Mouse (Mus musculus): ENCODE measurements around the gene Olfr203. TPM values are rescaled to one million over a fixed set of nuclear protein-coding genes. Genes with fewer than 3 reads are reported as not detected.
"Not testable (repeated sequence)": the region's sequence is repeated elsewhere in the genome, so short reads cannot be mapped to it uniquely, and the experiment has no call there.

Olfr203 gene
- total and polyA plus RNA-seq, 2 experiments from 2014 or later = not detected

- Histone ChIP-seq H3K4me2 (ENCODE audit: low read depth, low read length, poor library complexity, severe bottlenecking) (no peak within 1 kb of the TSS), H3K9ac (replicated peaks; ENCODE audit: low read length, poor library complexity, severe bottlenecking) (no peak within 1 kb of the TSS), H3K36me3 (ENCODE audit: insufficient read depth, low read length) (no peaks in the 10 kb centered on the region), H3K9me3 (ENCODE audit: low read length) (no peaks in the 10 kb centered on the region), H3K4me1 (ENCODE audit: insufficient read depth, low read length) (no peaks in the 10 kb centered on the region), H3K27ac (ENCODE audit: low read depth, low read length) (no peak within 1 kb of the TSS), H3K4me3 (ENCODE audit: low read depth, low read length) (no peak within 1 kb of the TSS), H3K27me3 (ENCODE audit: insufficient read depth, low read length) (no peaks in the 10 kb centered on the region)
- TF ChIP-seq CTCF (IDR thresholded peaks at IDR 0.05) = no peak
- ATAC-seq (ENCODE audit: low FRiP score) (no peak), DNase-seq (ENCODE audit: low spot score) (no peak)
- WGBS = 81% methylated on average over 1 of the region's 1 CpGs
These were observed 12.0 kb upstream of the Olfr203 start, which contains the start of gene Olfr202 for GRCm38 (mm10) chr16:59286693-59287092. TSS of gene Olfr202 (minus strand) at chr16:59286793.

GRCm38 (mm10) chr16:59287576-59287975 is 11.1 kb upstream of the Olfr203 start:
- DNase-seq (ENCODE audit: low spot score); H3K36me3 ChIP-seq (ENCODE audit: insufficient read depth, low read length); H3K9ac ChIP-seq (replicated peaks; ENCODE audit: low read length, poor library complexity, severe bottlenecking); H3K9me3 ChIP-seq (ENCODE audit: low read length); ATAC-seq (ENCODE audit: low FRiP score); H3K27me3 ChIP-seq (ENCODE audit: insufficient read depth, low read length); H3K4me3 ChIP-seq (ENCODE audit: low read depth, low read length); H3K27ac ChIP-seq (ENCODE audit: low read depth, low read length); H3K4me1 ChIP-seq (ENCODE audit: insufficient read depth, low read length); H3K4me2 ChIP-seq (ENCODE audit: low read depth, low read length, poor library complexity, severe bottlenecking): not testable (repeated sequence)
- 84% methylated on average over 9 of the region's 9 CpGs for WGBS

- Histone ChIP-seq H3K27me3 (ENCODE audit: insufficient read depth, low read length) (no peaks in the 10 kb centered on the region), H3K4me2 (ENCODE audit: low read depth, low read length, poor library complexity, severe bottlenecking) (no peak within 1 kb of the TSS), H3K4me3 (ENCODE audit: low read depth, low read length) (no peak within 1 kb of the TSS), H3K9ac (replicated peaks; ENCODE audit: low read length, poor library complexity, severe bottlenecking) (no peak within 1 kb of the TSS), H3K4me1 (ENCODE audit: insufficient read depth, low read length) (no peaks in the 10 kb centered on the region), H3K36me3 (ENCODE audit: insufficient read depth, low read length) (no peaks in the 10 kb centered on the region), H3K9me3 (ENCODE audit: low read length) (no peaks in the 10 kb centered on the region), H3K27ac (ENCODE audit: low read depth, low read length) (no peak within 1 kb of the TSS)
- TF ChIP-seq CTCF (IDR thresholded peaks at IDR 0.05) = no peak
- no peak for ATAC-seq (ENCODE audit: low FRiP score)
- no peak for DNase-seq (ENCODE audit: low spot score)
These were observed 19.5 kb downstream of the Olfr203 start, which contains the start of gene Olfr204 for GRCm38 (mm10) chr16:59318148-59318547. TSS of gene Olfr204 (minus strand) at chr16:59318248.

GRCm38 (mm10) chr16:59323262-59323661 is 24.6 kb downstream of the Olfr203 start:
- 77% methylated on average over 1 of the region's 1 CpGs for WGBS
- ATAC-seq (ENCODE audit: low FRiP score); H3K4me3 ChIP-seq (ENCODE audit: low read depth, low read length); H3K9me3 ChIP-seq (ENCODE audit: low read length); H3K27ac ChIP-seq (ENCODE audit: low read depth, low read length); H3K9ac ChIP-seq (replicated peaks; ENCODE audit: low read length, poor library complexity, severe bottlenecking); DNase-seq (ENCODE audit: low spot score); H3K36me3 ChIP-seq (ENCODE audit: insufficient read depth, low read length); H3K4me1 ChIP-seq (ENCODE audit: insufficient read depth, low read length); H3K27me3 ChIP-seq (ENCODE audit: insufficient read depth, low read length); H3K4me2 ChIP-seq (ENCODE audit: low read depth, low read length, poor library complexity, severe bottlenecking): not testable (repeated sequence)

GRCm38 (mm10) chr16:59331038-59331437 is 32.4 kb downstream of the Olfr203 start, which contains the start of gene Olfr205:
TSS of gene Olfr205 (minus strand) at chr16:59331138.
- Histone ChIP-seq H3K27me3 (ENCODE audit: insufficient read depth, low read length) (no peaks in the 10 kb centered on the region), H3K4me2 (ENCODE audit: low read depth, low read length, poor library complexity, severe bottlenecking) (no peak within 1 kb of the TSS), H3K4me3 (ENCODE audit: low read depth, low read length) (no peak within 1 kb of the TSS), H3K27ac (ENCODE audit: low read depth, low read length) (no peak within 1 kb of the TSS), H3K9me3 (ENCODE audit: low read length) (no peaks in the 10 kb centered on the region), H3K4me1 (ENCODE audit: insufficient read depth, low read length) (no peaks in the 10 kb centered on the region), H3K9ac (replicated peaks; ENCODE audit: low read length, poor library complexity, severe bottlenecking) (no peak within 1 kb of the TSS), H3K36me3 (ENCODE audit: insufficient read depth, low read length) (no peaks in the 10 kb centered on the region)
- TF ChIP-seq CTCF (IDR thresholded peaks at IDR 0.05) = no peak
- ATAC-seq (ENCODE audit: low FRiP score) = no peak
- no peak for DNase-seq (ENCODE audit: low spot score)

GRCm38 (mm10) chr16:59349146-59349545 is 50.5 kb downstream of the Olfr203 start, which contains the start of gene Olfr206:
TSS of gene Olfr206 (minus strand) at chr16:59349246.
- H3K4me1 ChIP-seq (ENCODE audit: insufficient read depth, low read length) = no peaks in the 10 kb centered on the region
- WGBS = 85% methylated on average over 1 of the region's 1 CpGs
- DNase-seq (ENCODE audit: low spot score) = no peak

More at GRCm38 (mm10) chr16:59349146-59349545, 50.5 kb downstream of the Olfr203 start, which contains the start of gene Olfr206:
- TF ChIP-seq CTCF (IDR thresholded peaks at IDR 0.05) = no peak
- Histone ChIP-seq H3K9me3 (ENCODE audit: low read length) (no peaks in the 10 kb centered on the region), H3K4me3 (ENCODE audit: low read depth, low read length) (no peak within 1 kb of the TSS), H3K36me3 (ENCODE audit: insufficient read depth, low read length) (no peaks in the 10 kb centered on the region), H3K27ac (ENCODE audit: low read depth, low read length) (no peak within 1 kb of the TSS), H3K9ac (replicated peaks; ENCODE audit: low read length, poor library complexity, severe bottlenecking) (no peak within 1 kb of the TSS), H3K27me3 (ENCODE audit: insufficient read depth, low read length) (no peaks in the 10 kb centered on the region), H3K4me2 (ENCODE audit: low read depth, low read length, poor library complexity, severe bottlenecking) (no peak within 1 kb of the TSS)
- no peak for ATAC-seq (ENCODE audit: low FRiP score)

Other genes starting within 250 kb of the Olfr203 start
- gene Olfr190, start 220.9 kb upstream of the Olfr203 start, total RNA-seq (2014; rRNA removed) = not detected in 2 replicates
- not detected in 2 replicates for gene Olfr190, start 220.9 kb upstream of the Olfr203 start, polyA plus RNA-seq (2015; fragmentation: Nextera tagmentation; extraction: Ambion mirVana)
- not detected in 2 replicates for gene Olfr191, start 209.1 kb upstream of the Olfr203 start, total RNA-seq (2014; rRNA removed)
- gene Olfr191, start 209.1 kb upstream of the Olfr203 start, polyA plus RNA-seq (2015; fragmentation: Nextera tagmentation; extraction: Ambion mirVana) = not detected in 2 replicates
- gene Olfr193, start 187.0 kb upstream of the Olfr203 start, total RNA-seq (2014; rRNA removed) = not detected in 2 replicates
- not detected in 2 replicates for gene Olfr193, start 187.0 kb upstream of the Olfr203 start, polyA plus RNA-seq (2015; fragmentation: Nextera tagmentation; extraction: Ambion mirVana)
- not detected in 2 replicates for gene Olfr194, start 177.8 kb upstream of the Olfr203 start, total RNA-seq (2014; rRNA removed)
- gene Olfr194, start 177.8 kb upstream of the Olfr203 start, polyA plus RNA-seq (2015; fragmentation: Nextera tagmentation; extraction: Ambion mirVana) = not detected in 2 replicates
- gene Olfr195, start 151.8 kb upstream of the Olfr203 start, total RNA-seq (2014; rRNA removed) = not detected in 2 replicates
- gene Olfr195, start 151.8 kb upstream of the Olfr203 start, polyA plus RNA-seq (2015; fragmentation: Nextera tagmentation; extraction: Ambion mirVana) = not detected in 2 replicates
- gene Olfr196, start 128.4 kb upstream of the Olfr203 start, total RNA-seq (2014; rRNA removed) = not detected in 2 replicates
- not detected in 2 replicates for gene Olfr196, start 128.4 kb upstream of the Olfr203 start, polyA plus RNA-seq (2015; fragmentation: Nextera tagmentation; extraction: Ambion mirVana)
- not detected in 2 replicates for gene Olfr198, start 95.3 kb upstream of the Olfr203 start, total RNA-seq (2014; rRNA removed)
- not detected in 2 replicates for gene Olfr198, start 95.3 kb upstream of the Olfr203 start, polyA plus RNA-seq (2015; fragmentation: Nextera tagmentation; extraction: Ambion mirVana)
- not detected in 2 replicates for gene Olfr199, start 79.1 kb upstream of the Olfr203 start, total RNA-seq (2014; rRNA removed)
- not detected in 2 replicates for gene Olfr199, start 79.1 kb upstream of the Olfr203 start, polyA plus RNA-seq (2015; fragmentation: Nextera tagmentation; extraction: Ambion mirVana)
- not detected in 2 replicates for gene Olfr201, start 26.2 kb upstream of the Olfr203 start, total RNA-seq (2014; rRNA removed)
- not detected in 2 replicates for gene Olfr201, start 26.2 kb upstream of the Olfr203 start, polyA plus RNA-seq (2015; fragmentation: Nextera tagmentation; extraction: Ambion mirVana)
- gene Olfr202, start 12.1 kb upstream of the Olfr203 start, total RNA-seq (2014; rRNA removed) = not detected in 2 replicates
- gene Olfr202, start 12.1 kb upstream of the Olfr203 start, polyA plus RNA-seq (2015; fragmentation: Nextera tagmentation; extraction: Ambion mirVana) = not detected in 2 replicates
- gene Olfr204, start 19.4 kb downstream of the Olfr203 start, total RNA-seq (2014; rRNA removed) = not detected in 2 replicates
- not detected in 2 replicates for gene Olfr204, start 19.4 kb downstream of the Olfr203 start, polyA plus RNA-seq (2015; fragmentation: Nextera tagmentation; extraction: Ambion mirVana)
- not detected in 2 replicates for gene Olfr205, start 32.3 kb downstream of the Olfr203 start, total RNA-seq (2014; rRNA removed)
- not detected in 2 replicates for gene Olfr205, start 32.3 kb downstream of the Olfr203 start, polyA plus RNA-seq (2015; fragmentation: Nextera tagmentation; extraction: Ambion mirVana)
- gene Olfr206, start 50.4 kb downstream of the Olfr203 start, total RNA-seq (2014; rRNA removed) = not detected in 2 replicates
- not detected in 2 replicates for gene Olfr206, start 50.4 kb downstream of the Olfr203 start, polyA plus RNA-seq (2015; fragmentation: Nextera tagmentation; extraction: Ambion mirVana)
- not detected in 2 replicates for gene Olfr209, start 65.1 kb downstream of the Olfr203 start, total RNA-seq (2014; rRNA removed)
- not detected in 2 replicates for gene Olfr209, start 65.1 kb downstream of the Olfr203 start, polyA plus RNA-seq (2015; fragmentation: Nextera tagmentation; extraction: Ambion mirVana)
- 0.14 and 0.16 TPM in 2 replicates for gene Gabrr3, start 108.5 kb downstream of the Olfr203 start, total RNA-seq (2014; rRNA removed)
- gene Gabrr3, start 108.5 kb downstream of the Olfr203 start, polyA plus RNA-seq (2015; fragmentation: Nextera tagmentation; extraction: Ambion mirVana) = not detected in 2 replicates
- 5.1 and 8.6 TPM in 2 replicates for gene Riox2, start 172.9 kb downstream of the Olfr203 start, total RNA-seq (2014; rRNA removed)
- gene Riox2, start 172.9 kb downstream of the Olfr203 start, polyA plus RNA-seq (2015; fragmentation: Nextera tagmentation; extraction: Ambion mirVana) = 11.1 and 11.2 TPM in 2 replicates

Measured in midbrain, postnatal 0 days (tissue).